Mouse (Mus musculus): ENCODE results near the gene Higd1c.

- no peak for TF ChIP-seq CTCF (IDR thresholded peaks at IDR 0.05; ENCODE audit: insufficient read depth, low read depth, low read length)
- no peak for TF ChIP-seq POLR2A (IDR thresholded peaks at IDR 0.05; ENCODE audit: insufficient read depth, low read depth, low read length)
Observed at GRCm38 (mm10) chr15:100414942-100415341, 50.6 kb downstream of the Higd1c start.
